Mouse (Mus musculus): ENCODE results near the gene Kdm8. TPM values are rescaled to one million over a fixed set of nuclear protein-coding genes. Genes with fewer than 3 reads are reported as not detected.

The Kdm8 gene
- polyA plus RNA-seq, 1 experiment from 2014 or later: 7.9 TPM

GRCm38 (mm10) chr7:125471991-125472741 is 27.7 kb downstream of the Kdm8 start:
- Histone ChIP-seq H3K9ac (ENCODE audit: low read depth, low read length) (0 out of 2 replicates have a peak overlapping the region, but pooled peaks have one; percentile 52), H3K36me3 (ENCODE audit: control insufficient read depth, insufficient read depth, low read length) (peaks cover 8% of the 10 kb centered on the region), H3K27me3 (ENCODE audit: control insufficient read depth, insufficient read depth, low read length) (no peaks in the 10 kb centered on the region), H3K27ac (ENCODE audit: low read depth, low read length) (peak overlapping the region; percentile 80; the same call in 1 of the 2 replicates), H3K4me1 (ENCODE audit: control insufficient read depth, insufficient read depth, low read length) (peaks cover 36% of the 10 kb centered on the region), H3K4me2 (peak overlapping the region; percentile 36), H3K9me3 (replicated peaks; ENCODE audit: control insufficient read depth, low read length) (no peaks in the 10 kb centered on the region), H3K4me3 (ENCODE audit: low read depth, low read length) (no peak overlapping the region)
- 18% methylated on average over 13 of the region's 13 CpGs for WGBS (ENCODE audit: insufficient replicate concordance)
- peak; percentile 68 for ATAC-seq (replicated peaks; ENCODE audit: insufficient number of reproducible peaks, low FRiP score, low TSS enrichment)

GRCm38 (mm10) chr7:125474535-125474934 is 30.1 kb downstream of the Kdm8 start:
- no peak overlapping the region for H3K4me2 ChIP-seq
- no peak for ATAC-seq (replicated peaks; ENCODE audit: insufficient number of reproducible peaks, low FRiP score, low TSS enrichment)
- WGBS (ENCODE audit: insufficient replicate concordance): 66% methylated on average over 4 of the region's 4 CpGs
- no peak overlapping the region for H3K9ac ChIP-seq (ENCODE audit: low read depth, low read length)
- H3K36me3 ChIP-seq (ENCODE audit: control insufficient read depth, insufficient read depth, low read length): peaks cover 9% of the 10 kb centered on the region; the same call in 1 of the 2 replicates
- peak overlapping the region; percentile 67; the same call in 1 of the 2 replicates for H3K27ac ChIP-seq (ENCODE audit: low read depth, low read length)
- H3K27me3 ChIP-seq (ENCODE audit: control insufficient read depth, insufficient read depth, low read length): no peaks in the 10 kb centered on the region
- H3K4me3 ChIP-seq (ENCODE audit: low read depth, low read length): no peak overlapping the region
- H3K4me1 ChIP-seq (ENCODE audit: control insufficient read depth, insufficient read depth, low read length): peaks cover 42% of the 10 kb centered on the region
- H3K9me3 ChIP-seq (replicated peaks; ENCODE audit: control insufficient read depth, low read length): no peaks in the 10 kb centered on the region

- Histone ChIP-seq H3K27ac (ENCODE audit: low read depth, low read length) (peak overlapping the region; percentile 67), H3K27me3 (ENCODE audit: control insufficient read depth, insufficient read depth, low read length) (no peaks in the 10 kb centered on the region), H3K4me3 (ENCODE audit: low read depth, low read length) (no peak overlapping the region), H3K4me1 (ENCODE audit: control insufficient read depth, insufficient read depth, low read length) (peaks cover 42% of the 10 kb centered on the region), H3K36me3 (ENCODE audit: control insufficient read depth, insufficient read depth, low read length) (peaks cover 9% of the 10 kb centered on the region), H3K9ac (ENCODE audit: low read depth, low read length) (peak overlapping the region; percentile 31; the same call in 1 of the 2 replicates), H3K9me3 (replicated peaks; ENCODE audit: control insufficient read depth, low read length) (no peaks in the 10 kb centered on the region), H3K4me2 (0 out of 2 replicates have a peak overlapping the region, but pooled peaks have one; percentile 19)
- ATAC-seq (replicated peaks; ENCODE audit: insufficient number of reproducible peaks, low FRiP score, low TSS enrichment): no peak
- WGBS (ENCODE audit: insufficient replicate concordance): 37% methylated on average over 11 of the region's 11 CpGs
Observed at GRCm38 (mm10) chr7:125475601-125476251, 31.2 kb downstream of the Kdm8 start.

- peaks cover 7% of the 10 kb centered on the region for H3K36me3 ChIP-seq (ENCODE audit: control insufficient read depth, insufficient read depth, low read length)
- peaks cover 32% of the 10 kb centered on the region for H3K4me1 ChIP-seq (ENCODE audit: control insufficient read depth, insufficient read depth, low read length)
- no peak overlapping the region for H3K4me2 ChIP-seq
- no peaks in the 10 kb centered on the region for H3K9me3 ChIP-seq (replicated peaks; ENCODE audit: control insufficient read depth, low read length)
- no peaks in the 10 kb centered on the region for H3K27me3 ChIP-seq (ENCODE audit: control insufficient read depth, insufficient read depth, low read length)
- WGBS (ENCODE audit: insufficient replicate concordance): 70% methylated on average over 7 of the region's 7 CpGs
- 0 out of 2 replicates have a peak overlapping the region, but pooled peaks have one; percentile 10 for H3K27ac ChIP-seq (ENCODE audit: low read depth, low read length)
- ATAC-seq (replicated peaks; ENCODE audit: insufficient number of reproducible peaks, low FRiP score, low TSS enrichment): no peak
- H3K9ac ChIP-seq (ENCODE audit: low read depth, low read length): no peak overlapping the region
- H3K4me3 ChIP-seq (ENCODE audit: low read depth, low read length): no peak overlapping the region
Observed at GRCm38 (mm10) chr7:125478391-125478984, 34.0 kb downstream of the Kdm8 start.

- Histone ChIP-seq H3K9ac (ENCODE audit: low read depth, low read length) (no peak overlapping the region), H3K27me3 (ENCODE audit: control insufficient read depth, insufficient read depth, low read length) (no peaks in the 10 kb centered on the region), H3K9me3 (replicated peaks; ENCODE audit: control insufficient read depth, low read length) (no peaks in the 10 kb centered on the region), H3K4me1 (ENCODE audit: control insufficient read depth, insufficient read depth, low read length) (peaks cover 22% of the 10 kb centered on the region), H3K27ac (ENCODE audit: low read depth, low read length) (no peak overlapping the region), H3K4me2 (no peak overlapping the region), H3K4me3 (ENCODE audit: low read depth, low read length) (no peak overlapping the region), H3K36me3 (ENCODE audit: control insufficient read depth, insufficient read depth, low read length) (peaks cover 16% of the 10 kb centered on the region)
- WGBS (ENCODE audit: insufficient replicate concordance): 80% methylated on average over 4 of the region's 4 CpGs
- no peak for ATAC-seq (replicated peaks; ENCODE audit: insufficient number of reproducible peaks, low FRiP score, low TSS enrichment)
Observed at GRCm38 (mm10) chr7:125480518-125480917, 36.0 kb downstream of the Kdm8 start.

- Histone ChIP-seq H3K9ac (ENCODE audit: low read depth, low read length) (no peak overlapping the region), H3K4me1 (ENCODE audit: control insufficient read depth, insufficient read depth, low read length) (peaks cover 4% of the 10 kb centered on the region; the same call in 1 of the 2 replicates), H3K4me3 (ENCODE audit: low read depth, low read length) (no peak overlapping the region), H3K27me3 (ENCODE audit: control insufficient read depth, insufficient read depth, low read length) (no peaks in the 10 kb centered on the region), H3K27ac (ENCODE audit: low read depth, low read length) (no peak overlapping the region), H3K36me3 (ENCODE audit: control insufficient read depth, insufficient read depth, low read length) (peaks cover 17% of the 10 kb centered on the region), H3K9me3 (replicated peaks; ENCODE audit: control insufficient read depth, low read length) (no peaks in the 10 kb centered on the region), H3K4me2 (no peak overlapping the region)
- 74% methylated on average over 3 of the region's 3 CpGs for WGBS (ENCODE audit: insufficient replicate concordance)
- no peak for ATAC-seq (replicated peaks; ENCODE audit: insufficient number of reproducible peaks, low FRiP score, low TSS enrichment)
Observed at GRCm38 (mm10) chr7:125482339-125482738, 37.9 kb downstream of the Kdm8 start.

GRCm38 (mm10) chr7:125482886-125483285 is 38.4 kb downstream of the Kdm8 start:
- H3K4me3 ChIP-seq (ENCODE audit: low read depth, low read length): no peak overlapping the region
- H3K27ac ChIP-seq (ENCODE audit: low read depth, low read length): no peak overlapping the region
- H3K4me2 ChIP-seq: no peak overlapping the region
- no peak overlapping the region for H3K9ac ChIP-seq (ENCODE audit: low read depth, low read length)
- H3K36me3 ChIP-seq (ENCODE audit: control insufficient read depth, insufficient read depth, low read length): peaks cover 12% of the 10 kb centered on the region
- H3K9me3 ChIP-seq (replicated peaks; ENCODE audit: control insufficient read depth, low read length): no peaks in the 10 kb centered on the region
- peaks cover 4% of the 10 kb centered on the region; the same call in 1 of the 2 replicates for H3K4me1 ChIP-seq (ENCODE audit: control insufficient read depth, insufficient read depth, low read length)
- H3K27me3 ChIP-seq (ENCODE audit: control insufficient read depth, insufficient read depth, low read length): no peaks in the 10 kb centered on the region
- ATAC-seq (replicated peaks; ENCODE audit: insufficient number of reproducible peaks, low FRiP score, low TSS enrichment): no peak
- 79% methylated on average over 2 of the region's 2 CpGs for WGBS (ENCODE audit: insufficient replicate concordance)

GRCm38 (mm10) chr7:125484791-125485190 is 40.3 kb downstream of the Kdm8 start:
- Histone ChIP-seq H3K9ac (ENCODE audit: low read depth, low read length) (no peak overlapping the region), H3K4me2 (no peak overlapping the region), H3K9me3 (replicated peaks; ENCODE audit: control insufficient read depth, low read length) (no peaks in the 10 kb centered on the region), H3K27me3 (ENCODE audit: control insufficient read depth, insufficient read depth, low read length) (no peaks in the 10 kb centered on the region), H3K27ac (ENCODE audit: low read depth, low read length) (no peak overlapping the region), H3K4me3 (ENCODE audit: low read depth, low read length) (no peak overlapping the region), H3K4me1 (ENCODE audit: control insufficient read depth, insufficient read depth, low read length) (no peaks in the 10 kb centered on the region), H3K36me3 (ENCODE audit: control insufficient read depth, insufficient read depth, low read length) (peaks cover 10% of the 10 kb centered on the region)
- ATAC-seq (replicated peaks; ENCODE audit: insufficient number of reproducible peaks, low FRiP score, low TSS enrichment): no peak
- WGBS (ENCODE audit: insufficient replicate concordance): 94% methylated on average over 7 of the region's 7 CpGs
